Mouse (Mus musculus) right cerebral cortex, postnatal 36 days (tissue): ENCODE measurements at regions not wholly inside any gene's neighbourhood (a gene's known extent, or its start where the extent isn't known, plus 50 kb on each side); places are given as distances from the start of the nearest gene placed in this dataset.

Source experiments
- DNase-seq, 2 experiments: peaks; one replicate each; pipeline ENCODE4 v3.0.0; 2022; ENCODE audit warnings: low spot score in 2 of 2, mixed read lengths in 1 of 2

- no peak for DNase-seq
These were observed 56.6 kb downstream of the Olig3 start for GRCm38 (mm10) chr10:19412926-19413325.

GRCm38 (mm10) chr10:19413935-19414334, 57.6 kb downstream of the Olig3 start:
- no peak for DNase-seq

GRCm38 (mm10) chr10:19414834-19415233, 58.5 kb downstream of the Olig3 start:
- no peak for DNase-seq

GRCm38 (mm10) chr10:19424030-19424429, 67.7 kb downstream of the Olig3 start:
- no peak for DNase-seq

GRCm38 (mm10) chr10:19424961-19425360, 68.6 kb downstream of the Olig3 start:
- DNase-seq: no peak

GRCm38 (mm10) chr10:19426835-19427234, 70.5 kb downstream of the Olig3 start:
- DNase-seq: no peak

GRCm38 (mm10) chr10:19432515-19432914, 76.2 kb downstream of the Olig3 start:
- DNase-seq: no peak

GRCm38 (mm10) chr10:19434661-19435060, 78.3 kb downstream of the Olig3 start:
- no peak for DNase-seq

GRCm38 (mm10) chr10:19441807-19442206, 85.5 kb downstream of the Olig3 start:
- DNase-seq: no peak

GRCm38 (mm10) chr10:19443516-19443915, 87.2 kb downstream of the Olig3 start:
- DNase-seq: no peak

- no peak for DNase-seq
These were observed 92.7 kb downstream of the Olig3 start for GRCm38 (mm10) chr10:19448838-19449559.

- DNase-seq: no peak
These were observed 102.7 kb downstream of the Olig3 start for GRCm38 (mm10) chr10:19459053-19459452.

GRCm38 (mm10) chr10:19459709-19460108, 103.4 kb downstream of the Olig3 start:
- no peak for DNase-seq

- no peak for DNase-seq
These were observed 103.8 kb downstream of the Olig3 start for GRCm38 (mm10) chr10:19460164-19460563.

- no peak for DNase-seq
These were observed 107.5 kb downstream of the Olig3 start for GRCm38 (mm10) chr10:19463800-19464199.

GRCm38 (mm10) chr10:19464504-19464903, 108.2 kb downstream of the Olig3 start:
- DNase-seq: no peak

- no peak for DNase-seq
These were observed 115.2 kb downstream of the Olig3 start for GRCm38 (mm10) chr10:19471349-19472040.

- no peak for DNase-seq
These were observed 115.7 kb downstream of the Olig3 start for GRCm38 (mm10) chr10:19472066-19472465.

GRCm38 (mm10) chr10:19472949-19473535, 116.7 kb downstream of the Olig3 start:
- DNase-seq: no peak

GRCm38 (mm10) chr10:19485537-19486135, 106.1 kb upstream of the Ifngr1 start:
- no peak for DNase-seq

- DNase-seq: no peak
These were observed 101.2 kb upstream of the Ifngr1 start for GRCm38 (mm10) chr10:19490500-19490899.
